Mouse (Mus musculus) heart, postnatal 0 days (tissue): ENCODE results near the gene Csmd2. TPM values are rescaled to one million over a fixed set of nuclear protein-coding genes. Genes with fewer than 3 reads are reported as not detected.

ENCODE experiments used
- ATAC-seq: fragments of 200-750 bp; cut with Nextera tagmentation; 2 replicates; pipeline ENCODE4 v1.8.0; 2017; ENCODE audit warnings: low read depth, moderate number of reproducible peaks, moderate library complexity; ENCODE audit not compliant: insufficient read depth
- DNase-seq: peaks from one replicate; pipeline ENCODE4 v3.0.0-alpha.2; 2016; ENCODE audit warnings: low spot score
- H3K27ac ChIP-seq: fragments of 300-500 bp; sonication (generic); 2 replicates; pipeline ENCODE4 v1.5.1; 2014; ENCODE audit warnings: low read depth, mild to moderate bottlenecking
- H3K27me3 ChIP-seq: fragments of 300-500 bp; sonication (generic); 2 replicates; pipeline ENCODE4 v1.6.1; 2014; ENCODE audit warnings: low read length, mixed read lengths; ENCODE audit not compliant: control insufficient read depth, insufficient read depth
- H3K36me3 ChIP-seq: fragments of 300-500 bp; sonication (generic); replicated peaks from 2 replicates; pipeline ENCODE4 v1.6.1; 2014; ENCODE audit warnings: low read length, mixed read lengths; ENCODE audit not compliant: control insufficient read depth, insufficient read depth
- H3K4me1 ChIP-seq: fragments of 300-500 bp; sonication (generic); 2 replicates; pipeline ENCODE4 v1.6.1; 2014; ENCODE audit warnings: antibody characterized with exemption; ENCODE audit not compliant: control insufficient read depth, insufficient read depth
- H3K4me2 ChIP-seq: fragments of 300-500 bp; sonication (generic); 2 replicates; pipeline ENCODE4 v1.6.1; 2014; ENCODE audit warnings: low read depth, mild to moderate bottlenecking, low read length, moderate library complexity
- H3K4me3 ChIP-seq: fragments of 300-500 bp; sonication (generic); 2 replicates; pipeline ENCODE4 v1.5.1; 2014; ENCODE audit warnings: low read depth, low read length
- H3K9ac ChIP-seq: fragments of 300-500 bp; sonication (generic); replicated peaks from 2 replicates; pipeline ENCODE4 v1.6.1; 2014; ENCODE audit warnings: low read depth, low read length, mixed read lengths
- H3K9me3 ChIP-seq: fragments of 300-500 bp; sonication (generic); replicated peaks from 2 replicates; pipeline ENCODE4 v1.6.1; 2016; ENCODE audit warnings: low read length; ENCODE audit not compliant: control insufficient read depth
- CTCF ChIP-seq: IDR thresholded peaks from 2 replicates; pipeline ENCODE4 v1.5.1; 2016; ENCODE audit warnings: antibody characterized with exemption, control low read depth, low read depth
- EP300 ChIP-seq: IDR thresholded peaks from 2 replicates; pipeline ENCODE4 v1.6.1; 2016; ENCODE audit warnings: antibody characterized with exemption, low read depth
- WGBS: fragments of 180-500 bp; shearing (Covaris S2); extraction: QIAGEN DNeasy Blood & Tissue Kit; methylation state at CpG from one replicate; pipeline ENCODE4 v1.1.7; 2014; 5-methylcytosine and 5-hydroxymethylcytosine counted together
- polyA plus RNA-seq: library from polyadenylated mRNA; unstranded; fragments of >200 nt; fragmentation: Nextera tagmentation; extraction: Ambion mirVana; gene quantifications from 2 replicates; pipeline ENCODE4 v1.2.1, GENCODE M21; 2015
- total RNA-seq: library from RNA; depleted of rRNA; stranded (reverse); fragments of >200 nt; gene quantifications from 2 replicates; pipeline ENCODE4 v1.2.3, GENCODE M21; 2014; ENCODE audit warnings: low replicate concordance

Csmd2 gene
- total and polyA plus RNA-seq, 2 experiments from 2014 or later = 0.01 TPM; not detected in 1

DNA sequence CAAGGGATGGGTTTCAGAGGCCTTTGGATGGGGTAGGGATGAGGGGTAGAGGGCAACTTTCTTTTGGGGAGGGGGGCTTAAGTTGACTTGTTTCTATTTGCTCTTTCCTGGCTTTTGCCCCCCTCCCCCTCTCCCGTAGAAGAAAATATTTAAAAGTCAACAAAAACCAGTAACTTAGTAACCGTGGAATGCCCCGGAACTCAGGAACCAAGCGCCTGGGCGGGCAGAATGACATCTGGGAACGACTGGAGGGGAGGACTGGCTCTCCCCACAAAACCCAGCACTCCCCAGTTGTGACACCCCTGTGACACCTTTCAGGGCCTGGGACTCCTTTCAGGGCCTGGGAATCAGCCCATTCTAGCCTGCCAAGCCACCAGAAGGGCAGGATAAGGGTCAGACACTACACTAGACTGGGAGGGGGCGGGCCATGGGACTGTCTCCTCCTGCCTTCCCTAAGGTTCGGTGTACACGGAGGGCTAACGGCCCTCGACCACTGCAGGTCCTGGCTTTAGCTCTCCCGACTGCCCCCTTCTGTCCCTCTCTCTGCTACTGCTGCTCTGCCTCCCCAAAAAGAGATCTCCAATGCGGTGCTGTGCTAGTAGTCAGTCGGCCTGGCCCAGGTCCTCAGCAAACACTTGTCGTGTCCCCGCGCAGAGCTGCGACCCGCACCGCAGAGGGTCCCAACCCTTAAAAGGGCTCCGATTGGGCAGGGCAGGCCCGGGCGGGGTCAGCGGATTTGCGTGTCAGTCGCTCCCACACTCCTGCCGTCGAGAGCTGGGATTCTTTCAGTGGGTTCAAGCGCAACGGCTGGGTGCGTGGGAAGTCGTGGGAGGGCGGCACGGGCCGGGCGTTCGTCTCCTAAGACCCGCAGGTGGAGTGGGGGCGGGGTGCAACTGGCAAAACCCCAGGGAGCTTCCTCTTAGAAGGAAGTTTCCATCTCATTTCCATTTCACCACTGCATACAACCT, 16.5 kb upstream of the Csmd2 start, which contains the start of gene CK137956:
TSS of gene CK137956 (minus strand) at position 51 of the 968 bp plus-strand sequence.
- no peaks in the 10 kb centered on the region for H3K4me1 ChIP-seq
- ATAC-seq (no peak), DNase-seq (no peak)
- no peaks in the 10 kb centered on the region for H3K36me3 ChIP-seq
- no peaks in the 10 kb centered on the region for H3K9me3 ChIP-seq
- 6% methylated on average over 39 of the region's 39 CpGs for WGBS
- H3K9ac ChIP-seq = no peak within 1 kb of the TSS
- H3K4me3 ChIP-seq = no peak within 1 kb of the TSS
- no peak for TF ChIP-seq CTCF
- TF ChIP-seq EP300 = no peak
- peaks cover 41% of the 10 kb centered on the region for H3K27me3 ChIP-seq
- no peak within 1 kb of the TSS for H3K27ac ChIP-seq
- H3K4me2 ChIP-seq = no peak within 1 kb of the TSS

DNA sequence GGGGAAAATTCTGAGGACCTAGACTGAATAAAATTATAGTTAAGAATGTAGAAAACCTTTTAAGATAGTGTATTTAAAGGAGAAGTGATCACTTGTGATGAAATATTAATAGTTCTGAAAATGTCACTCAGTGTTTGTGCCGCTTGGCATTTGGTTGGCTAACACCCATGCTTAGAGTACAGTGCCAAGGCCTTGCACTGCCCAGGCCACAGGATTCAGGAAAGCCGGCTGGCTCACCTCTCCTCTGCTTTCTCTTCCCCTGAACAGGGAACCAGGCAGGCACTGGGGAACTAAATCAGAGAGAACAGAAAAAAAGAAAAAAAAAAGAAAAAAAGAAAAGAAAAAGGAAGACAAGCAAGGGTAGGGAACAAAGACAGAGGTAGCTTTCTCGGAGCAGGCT, 14.7 kb upstream of the Csmd2 start:
- no peak overlapping the region for H3K27ac ChIP-seq
- H3K4me2 ChIP-seq = no peak overlapping the region
- ATAC-seq = no peak
- peaks cover 41% of the 10 kb centered on the region for H3K27me3 ChIP-seq
- no peaks in the 10 kb centered on the region for H3K36me3 ChIP-seq
- H3K9me3 ChIP-seq = no peaks in the 10 kb centered on the region
- no peaks in the 10 kb centered on the region for H3K4me1 ChIP-seq
- WGBS = 73% methylated on average over 3 of the region's 3 CpGs
- no peak overlapping the region for H3K9ac ChIP-seq
- DNase-seq = no peak
- no peak overlapping the region for H3K4me3 ChIP-seq
- TF ChIP-seq EP300 (no peak), CTCF (no peak)

DNA sequence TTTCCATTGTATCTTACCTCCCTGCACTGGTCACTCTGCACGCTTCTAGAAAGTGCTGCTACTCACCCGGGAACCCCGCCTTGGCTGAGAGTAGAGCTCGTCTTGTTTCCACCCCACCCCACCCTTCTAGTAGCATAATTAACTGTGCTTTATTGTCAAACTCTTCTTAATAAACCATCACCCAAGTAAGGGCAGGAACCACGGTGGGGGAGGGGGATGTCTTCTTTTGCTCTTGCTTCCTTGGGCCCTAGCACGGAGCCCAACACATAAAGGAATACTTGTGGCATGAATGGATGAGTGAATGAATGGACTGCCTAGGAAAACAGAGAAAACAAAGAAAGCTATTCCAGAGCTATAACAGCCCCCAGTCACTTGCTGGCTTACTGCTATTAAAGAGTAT, 6.5 kb upstream of the Csmd2 start:
- H3K4me3 ChIP-seq = no peak overlapping the region
- H3K4me2 ChIP-seq = no peak overlapping the region
- no peaks in the 10 kb centered on the region for H3K4me1 ChIP-seq
- H3K9ac ChIP-seq = no peak overlapping the region
- no peak for TF ChIP-seq EP300
- no peak for TF ChIP-seq CTCF
- no peaks in the 10 kb centered on the region for H3K36me3 ChIP-seq
- H3K9me3 ChIP-seq = no peaks in the 10 kb centered on the region
- DNase-seq (no peak), ATAC-seq (no peak)
- 81% methylated on average over 6 of the region's 6 CpGs for WGBS
- no peak overlapping the region for H3K27ac ChIP-seq
- peaks cover 18% of the 10 kb centered on the region for H3K27me3 ChIP-seq

DNA sequence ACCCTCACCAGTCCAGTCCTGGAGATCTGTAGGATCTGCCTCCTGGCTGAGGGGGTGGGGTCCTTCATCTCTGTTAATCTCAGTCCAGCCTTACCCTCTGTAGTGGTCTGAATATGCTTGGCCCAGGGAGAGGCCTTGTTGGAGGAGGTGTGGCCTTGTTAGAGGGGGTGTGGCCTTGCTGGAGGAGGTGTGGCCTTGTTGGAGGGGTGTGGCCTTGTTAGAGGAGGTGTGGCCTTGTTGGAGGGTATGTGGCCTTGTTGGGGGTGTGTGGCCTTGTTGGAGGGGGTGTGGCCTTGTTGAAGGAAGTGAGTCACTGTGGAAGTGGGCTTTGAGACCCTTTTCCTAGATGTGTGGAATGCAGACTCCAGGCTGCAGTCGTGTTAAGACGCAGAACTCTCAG, 3.2 kb upstream of the Csmd2 start:
- 75% methylated on average over 2 of the region's 2 CpGs for WGBS
- no peaks in the 10 kb centered on the region for H3K4me1 ChIP-seq
- H3K27me3 ChIP-seq = peaks cover 51% of the 10 kb centered on the region
- TF ChIP-seq CTCF (no peak), EP300 (no peak)
- no peak overlapping the region for H3K4me2 ChIP-seq
- no peaks in the 10 kb centered on the region for H3K9me3 ChIP-seq
- no peak overlapping the region for H3K27ac ChIP-seq
- no peak overlapping the region for H3K4me3 ChIP-seq
- DNase-seq (no peak), ATAC-seq (no peak)
- no peak overlapping the region for H3K9ac ChIP-seq
- no peaks in the 10 kb centered on the region for H3K36me3 ChIP-seq

DNA sequence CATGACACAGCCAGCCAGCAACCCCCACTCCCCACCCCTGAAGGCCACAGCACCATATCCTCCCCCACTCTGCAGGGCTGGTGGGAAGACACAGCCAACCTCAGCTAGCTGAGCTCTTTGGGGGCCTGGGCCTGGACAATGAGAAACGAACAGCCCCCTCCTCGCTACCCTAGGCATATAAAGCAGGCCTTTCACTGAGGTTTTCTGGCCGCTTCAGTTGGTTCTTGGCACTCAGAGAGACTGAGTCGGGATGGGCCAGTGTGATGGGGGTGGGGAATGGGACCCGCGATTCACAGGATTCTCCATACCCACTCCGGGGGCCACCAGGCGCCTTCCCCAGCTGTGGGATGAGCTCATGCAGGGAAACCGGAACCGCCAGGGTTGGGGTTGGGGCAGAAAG, 1.8 kb upstream of the Csmd2 start:
- WGBS = 16% methylated on average over 10 of the region's 10 CpGs

More for the DNA sequence above, 1.8 kb upstream of the Csmd2 start:
- Histone ChIP-seq H3K4me1 (no peaks in the 10 kb centered on the region), H3K9ac (no peak overlapping the region), H3K27ac (no peak overlapping the region), H3K4me2 (no peak overlapping the region), H3K9me3 (no peaks in the 10 kb centered on the region), H3K36me3 (no peaks in the 10 kb centered on the region), H3K4me3 (no peak overlapping the region), H3K27me3 (peaks cover 63% of the 10 kb centered on the region)
- ATAC-seq (no peak), DNase-seq (no peak)
- TF ChIP-seq EP300 (no peak), CTCF (no peak)
